Mouse (Mus musculus) liver, embryonic 12.5 days (tissue): Measurements from ENCODE around the gene Amd1. TPM values are rescaled to one million over a fixed set of nuclear protein-coding genes. Genes with fewer than 3 reads are reported as not detected.

Experiments used
- ATAC-seq: fragments of 200-750 bp; cut with Nextera tagmentation; 2 replicates; pipeline ENCODE4 v1.8.0; 2017; ENCODE audit warnings: moderate number of reproducible peaks, mild to moderate bottlenecking, moderate library complexity
- H3K27ac ChIP-seq: fragments of 300-500 bp; sonication (generic); 2 replicates; pipeline ENCODE4 v1.5.1; 2016; ENCODE audit warnings: mild to moderate bottlenecking
- H3K27me3 ChIP-seq: fragments of 300-500 bp; sonication (generic); replicated peaks from 2 replicates; pipeline ENCODE4 v1.6.1; 2016; ENCODE audit warnings: mild to moderate bottlenecking, moderate library complexity
- H3K36me3 ChIP-seq: fragments of 300-500 bp; sonication (generic); 2 replicates; pipeline ENCODE4 v1.6.1; 2016; ENCODE audit warnings: mild to moderate bottlenecking, moderate library complexity
- H3K4me1 ChIP-seq: fragments of 300-500 bp; sonication (generic); 2 replicates; pipeline ENCODE4 v1.6.1; 2016
- H3K4me2 ChIP-seq: fragments of 300-500 bp; sonication (generic); 2 replicates; pipeline ENCODE4 v1.6.1; 2016; ENCODE audit warnings: mild to moderate bottlenecking, moderate library complexity
- H3K4me3 ChIP-seq: fragments of 300-500 bp; sonication (generic); 2 replicates; pipeline ENCODE4 v1.5.1; 2016; ENCODE audit warnings: mild to moderate bottlenecking, moderate library complexity
- H3K9ac ChIP-seq: fragments of 300-500 bp; sonication (generic); 2 replicates; pipeline ENCODE4 v1.6.1; 2016; ENCODE audit warnings: mild to moderate bottlenecking, moderate library complexity
- H3K9me3 ChIP-seq: fragments of 300-500 bp; sonication (generic); replicated peaks from 2 replicates; pipeline ENCODE4 v1.6.1; 2016; ENCODE audit warnings: mild to moderate bottlenecking, moderate library complexity
- WGBS: fragments of 180-500 bp; shearing (Covaris S2); methylation state at CpG from one replicate; pipeline ENCODE4 v1.1.7; 2016; ENCODE audit not compliant: insufficient replicate concordance; 5-methylcytosine and 5-hydroxymethylcytosine counted together
- polyA plus RNA-seq: library from polyadenylated mRNA; unstranded; fragments of >200 nt; fragmentation: Nextera tagmentation; extraction: Ambion mirVana; gene quantifications from 2 replicates; pipeline ENCODE4 v1.2.1, GENCODE M21; 2016

Gene Amd1
- polyA plus RNA-seq, 1 experiment from 2014 or later: 90.3 TPM

DNA sequence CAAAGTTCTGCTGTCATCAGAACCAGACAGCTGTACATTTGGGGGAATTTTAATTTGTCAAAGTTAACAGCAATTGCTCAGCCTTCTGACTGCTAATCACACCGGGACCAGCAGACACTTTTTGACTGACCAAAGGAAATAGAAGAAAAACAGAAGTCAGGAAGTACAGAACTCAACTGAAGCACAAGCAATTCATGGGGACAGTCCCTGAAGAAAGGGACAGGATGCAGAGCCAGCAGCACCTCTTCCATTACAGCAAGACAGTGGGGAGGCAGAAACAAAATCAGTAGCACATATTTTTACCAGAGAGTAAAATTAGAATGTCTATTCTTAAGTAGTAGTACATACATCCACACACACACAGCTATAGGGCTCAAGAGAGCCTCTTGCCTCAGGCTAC is 15.2 kb downstream of the Amd1 start:
- no peak for ATAC-seq
- Histone ChIP-seq H3K36me3 (peaks cover 62% of the 10 kb centered on the region), H3K27me3 (no peaks in the 10 kb centered on the region), H3K9ac (no peak overlapping the region), H3K9me3 (no peaks in the 10 kb centered on the region), H3K27ac (no peak overlapping the region), H3K4me1 (no peaks in the 10 kb centered on the region), H3K4me3 (no peak overlapping the region), H3K4me2 (no peak overlapping the region)
- WGBS: 56% methylated on average over 1 of the region's 1 CpGs

- WGBS: 65% methylated on average over 1 of the region's 1 CpGs
- H3K9ac ChIP-seq: no peak overlapping the region
- no peak for ATAC-seq
These were observed 16.4 kb downstream of the Amd1 start for GRCm38 (mm10) chr10:40285571-40285970.

GRCm38 (mm10) chr10:40284997-40285396 is 17.0 kb downstream of the Amd1 start:
- no peak overlapping the region for H3K9ac ChIP-seq
- peaks cover under 1% of the 10 kb centered on the region; the same call in 1 of the 2 replicates for H3K4me1 ChIP-seq
- no peak overlapping the region for H3K27ac ChIP-seq
- 67% methylated on average over 3 of the region's 3 CpGs for WGBS
- H3K4me3 ChIP-seq: no peak overlapping the region
- H3K9me3 ChIP-seq: no peaks in the 10 kb centered on the region
- peaks cover 44% of the 10 kb centered on the region for H3K36me3 ChIP-seq
- no peak for ATAC-seq
- no peak overlapping the region for H3K4me2 ChIP-seq
- no peaks in the 10 kb centered on the region for H3K27me3 ChIP-seq

More at GRCm38 (mm10) chr10:40285571-40285970, 16.4 kb downstream of the Amd1 start:
- Histone ChIP-seq H3K27me3 (no peaks in the 10 kb centered on the region), H3K9me3 (no peaks in the 10 kb centered on the region), H3K36me3 (peaks cover 50% of the 10 kb centered on the region), H3K4me3 (no peak overlapping the region), H3K4me2 (no peak overlapping the region), H3K27ac (no peak overlapping the region), H3K4me1 (no peaks in the 10 kb centered on the region)

GRCm38 (mm10) chr10:40284179-40284831 is 17.7 kb downstream of the Amd1 start:
- Histone ChIP-seq H3K27ac (no peak overlapping the region), H3K4me3 (no peak overlapping the region), H3K27me3 (no peaks in the 10 kb centered on the region), H3K4me1 (peaks cover 7% of the 10 kb centered on the region), H3K9me3 (no peaks in the 10 kb centered on the region), H3K4me2 (no peak overlapping the region), H3K9ac (no peak overlapping the region), H3K36me3 (peaks cover 37% of the 10 kb centered on the region)
- WGBS: 68% methylated on average over 10 of the region's 10 CpGs
- ATAC-seq: 0 out of 2 replicates have a peak, but pooled peaks have one; percentile 35

GRCm38 (mm10) chr10:40283636-40284035 is 18.4 kb downstream of the Amd1 start:
- Histone ChIP-seq H3K36me3 (peaks cover 35% of the 10 kb centered on the region), H3K9ac (no peak overlapping the region), H3K4me2 (no peak overlapping the region), H3K4me3 (no peak overlapping the region), H3K27me3 (no peaks in the 10 kb centered on the region), H3K4me1 (peaks cover 14% of the 10 kb centered on the region), H3K27ac (no peak overlapping the region), H3K9me3 (no peaks in the 10 kb centered on the region)
- ATAC-seq: no peak
- 83% methylated on average over 9 of the region's 9 CpGs for WGBS

- ATAC-seq: no peak
- Histone ChIP-seq H3K9me3 (no peaks in the 10 kb centered on the region), H3K4me2 (no peak overlapping the region), H3K27ac (no peak overlapping the region), H3K9ac (no peak overlapping the region), H3K4me3 (no peak overlapping the region), H3K27me3 (no peaks in the 10 kb centered on the region), H3K36me3 (peaks cover 25% of the 10 kb centered on the region), H3K4me1 (peaks cover 20% of the 10 kb centered on the region)
- WGBS: 83% methylated on average over 2 of the region's 2 CpGs
These were observed 20.4 kb downstream of the Amd1 start for GRCm38 (mm10) chr10:40281565-40281964.

DNA sequence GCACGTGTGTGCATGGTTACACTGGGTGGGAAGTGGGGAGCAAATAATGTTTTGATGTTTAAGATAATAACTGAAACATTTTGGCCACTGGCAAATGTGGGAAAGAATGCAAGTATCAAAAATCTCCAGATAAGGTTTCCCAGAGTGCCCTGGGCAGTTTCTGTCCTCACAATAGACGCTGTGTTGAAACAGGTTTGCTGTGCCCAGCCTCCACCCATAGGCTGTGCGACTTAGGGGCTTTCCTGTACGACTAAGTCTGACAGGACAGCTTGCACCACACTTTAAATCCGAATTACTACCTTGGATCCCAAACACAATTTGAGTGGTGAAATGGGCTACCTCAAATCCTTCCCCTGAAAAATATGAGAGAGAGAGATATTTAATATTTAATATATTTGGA is 23.7 kb downstream of the Amd1 start:
- Histone ChIP-seq H3K9me3 (no peaks in the 10 kb centered on the region), H3K9ac (no peak overlapping the region), H3K4me1 (peaks cover 48% of the 10 kb centered on the region), H3K36me3 (peaks cover 4% of the 10 kb centered on the region; the same call in 1 of the 2 replicates), H3K27ac (no peak overlapping the region), H3K27me3 (no peaks in the 10 kb centered on the region), H3K4me2 (no peak overlapping the region), H3K4me3 (no peak overlapping the region)
- 59% methylated on average over 5 of the region's 5 CpGs for WGBS
- no peak for ATAC-seq

- H3K4me3 ChIP-seq: no peak overlapping the region
- ATAC-seq: no peak
- no peaks in the 10 kb centered on the region for H3K27me3 ChIP-seq
- H3K4me1 ChIP-seq: peaks cover 56% of the 10 kb centered on the region
- peak overlapping the region; percentile 18; the same call in 1 of the 2 replicates for H3K4me2 ChIP-seq
- peak overlapping the region; percentile 5 for H3K9ac ChIP-seq
- H3K27ac ChIP-seq: peak overlapping the region; percentile 77
- no peaks in the 10 kb centered on the region for H3K36me3 ChIP-seq
- 24% methylated on average over 7 of the region's 7 CpGs for WGBS
- no peaks in the 10 kb centered on the region for H3K9me3 ChIP-seq
These were observed 26.0 kb downstream of the Amd1 start for GRCm38 (mm10) chr10:40275991-40276390.

DNA sequence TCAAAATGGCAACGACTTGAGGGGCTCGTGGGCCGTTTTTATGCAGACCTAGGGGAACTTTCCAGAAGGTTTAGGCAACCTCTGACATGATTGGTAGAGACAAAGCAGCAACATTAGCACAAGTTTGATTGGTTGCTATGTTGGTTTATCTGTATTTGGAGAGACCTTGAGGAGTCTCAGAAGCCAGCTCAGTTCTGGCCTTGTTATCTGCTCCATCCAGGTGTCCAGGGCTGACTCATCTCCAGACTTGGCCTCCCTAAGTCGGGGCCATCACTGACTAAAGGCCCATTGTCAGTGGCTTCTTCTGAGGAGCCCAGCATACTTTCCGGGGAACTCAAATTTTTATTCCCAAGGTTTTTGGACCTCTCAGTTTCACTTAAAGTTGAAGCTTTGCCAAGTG is 28.0 kb downstream of the Amd1 start:
- 34% methylated on average over 5 of the region's 5 CpGs for WGBS
- H3K4me1 ChIP-seq: peaks cover 45% of the 10 kb centered on the region
- peak; percentile 99 for ATAC-seq
- H3K4me3 ChIP-seq: 0 out of 2 replicates have a peak overlapping the region, but pooled peaks have one; percentile 4
- no peaks in the 10 kb centered on the region for H3K27me3 ChIP-seq
- no peaks in the 10 kb centered on the region for H3K36me3 ChIP-seq
- peak overlapping the region; percentile 92 for H3K27ac ChIP-seq
- H3K9me3 ChIP-seq: no peaks in the 10 kb centered on the region
- H3K4me2 ChIP-seq: peak overlapping the region; percentile 62
- peak overlapping the region; percentile 62 for H3K9ac ChIP-seq

- H3K9me3 ChIP-seq: no peaks in the 10 kb centered on the region
- peaks cover 35% of the 10 kb centered on the region for H3K4me1 ChIP-seq
- WGBS: 77% methylated on average over 3 of the region's 3 CpGs
- H3K4me3 ChIP-seq: no peak overlapping the region
- H3K9ac ChIP-seq: no peak overlapping the region
- no peaks in the 10 kb centered on the region for H3K36me3 ChIP-seq
- no peak for ATAC-seq
- 0 out of 2 replicates have a peak, but pooled peaks cover 3% of the 10 kb centered on the region for H3K27me3 ChIP-seq
- no peak overlapping the region for H3K27ac ChIP-seq
- H3K4me2 ChIP-seq: no peak overlapping the region
These were observed 30.8 kb downstream of the Amd1 start for GRCm38 (mm10) chr10:40271216-40271615.

- 77% methylated on average over 3 of the region's 3 CpGs for WGBS
These were observed 37.1 kb downstream of the Amd1 start for GRCm38 (mm10) chr10:40264920-40265319.

DNA sequence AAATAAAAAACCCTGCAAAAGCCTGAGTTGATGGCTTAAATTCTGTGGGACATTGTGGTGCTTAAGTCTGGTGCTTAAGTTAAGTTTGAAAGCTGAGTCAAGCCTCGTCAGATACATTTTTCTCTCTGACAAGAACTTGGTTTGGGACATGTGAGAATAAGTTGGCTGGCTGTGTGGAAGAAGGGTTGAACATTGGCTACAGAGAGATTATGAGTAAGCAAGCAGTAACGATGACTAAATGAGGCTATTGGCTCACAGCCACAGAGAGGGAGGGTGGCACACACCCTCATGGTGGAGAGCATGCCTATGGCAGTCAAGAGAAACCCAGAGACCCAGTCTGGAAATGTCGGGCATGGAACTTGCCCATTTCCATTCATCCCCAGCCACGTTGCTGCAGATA is 38.3 kb downstream of the Amd1 start:
- no peaks in the 10 kb centered on the region for H3K36me3 ChIP-seq
- no peak overlapping the region for H3K4me2 ChIP-seq
- no peak for ATAC-seq
- H3K9me3 ChIP-seq: 0 out of 2 replicates have a peak, but pooled peaks cover 3% of the 10 kb centered on the region
- peaks cover 16% of the 10 kb centered on the region for H3K4me1 ChIP-seq
- no peak overlapping the region for H3K27ac ChIP-seq
- H3K27me3 ChIP-seq: 0 out of 2 replicates have a peak, but pooled peaks cover 3% of the 10 kb centered on the region
- 67% methylated on average over 4 of the region's 4 CpGs for WGBS
- no peak overlapping the region for H3K9ac ChIP-seq
- no peak overlapping the region for H3K4me3 ChIP-seq

More at GRCm38 (mm10) chr10:40264920-40265319, 37.1 kb downstream of the Amd1 start:
- Histone ChIP-seq H3K9me3 (0 out of 2 replicates have a peak, but pooled peaks cover 3% of the 10 kb centered on the region), H3K9ac (no peak overlapping the region), H3K27me3 (0 out of 2 replicates have a peak, but pooled peaks cover 3% of the 10 kb centered on the region), H3K4me2 (no peak overlapping the region), H3K4me1 (peaks cover 6% of the 10 kb centered on the region), H3K27ac (no peak overlapping the region), H3K36me3 (no peaks in the 10 kb centered on the region), H3K4me3 (no peak overlapping the region)
- ATAC-seq: no peak
